Mouse (Mus musculus) c-Kit-positive CD71-positive TER-119-negative erythroid progenitor cells, embryonic 14.5 days (primary cell): ENCODE results near the gene Fastkd5.
"Not testable (repeated sequence)": the region's sequence is repeated elsewhere in the genome, so short reads cannot be mapped to it uniquely, and the experiment has no call there.

Experiments
- DNase-seq: peaks from one replicate; pipeline ENCODE4 v3.0.0-alpha.2; 2013; ENCODE audit warnings: low read depth

Fastkd5 gene

DNA sequence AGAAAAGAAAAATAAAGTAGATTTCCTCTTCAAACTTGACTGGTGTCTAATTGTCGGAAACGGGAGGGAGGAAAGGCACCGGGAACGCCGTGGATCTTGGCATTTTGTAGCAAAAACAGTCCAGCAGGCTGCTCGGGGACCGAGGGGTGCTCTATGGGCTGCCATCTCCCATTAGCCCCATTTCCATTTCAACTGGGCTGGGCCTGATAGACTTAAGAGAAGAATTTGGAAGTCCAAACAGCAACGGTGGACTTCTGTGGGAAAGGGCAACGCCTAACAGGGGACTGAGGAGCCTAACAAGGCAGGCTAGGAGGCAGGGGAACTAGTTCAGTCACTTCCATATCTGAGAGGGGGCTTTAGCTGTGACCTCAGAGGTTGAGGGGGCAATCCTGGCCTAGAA, 52.8 kb downstream of the Fastkd5 start:
- no peak for DNase-seq

DNA sequence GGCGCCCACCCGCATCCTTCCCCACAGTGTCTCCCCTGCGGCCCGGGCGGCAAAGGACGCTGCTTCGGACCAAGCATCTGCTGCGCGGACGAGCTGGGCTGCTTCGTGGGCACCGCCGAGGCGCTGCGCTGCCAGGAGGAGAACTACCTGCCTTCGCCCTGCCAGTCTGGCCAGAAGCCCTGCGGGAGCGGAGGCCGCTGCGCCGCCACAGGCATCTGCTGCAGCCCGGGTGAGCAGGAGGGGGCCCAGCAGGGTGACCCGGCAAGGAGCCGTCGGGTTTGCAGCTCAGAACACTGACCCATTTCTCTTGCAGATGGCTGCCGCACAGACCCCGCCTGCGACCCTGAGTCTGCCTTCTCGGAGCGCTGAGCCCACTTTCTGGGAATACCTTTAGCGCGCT, 53.3 kb downstream of the Fastkd5 start:
- not testable (repeated sequence) for DNase-seq

DNA sequence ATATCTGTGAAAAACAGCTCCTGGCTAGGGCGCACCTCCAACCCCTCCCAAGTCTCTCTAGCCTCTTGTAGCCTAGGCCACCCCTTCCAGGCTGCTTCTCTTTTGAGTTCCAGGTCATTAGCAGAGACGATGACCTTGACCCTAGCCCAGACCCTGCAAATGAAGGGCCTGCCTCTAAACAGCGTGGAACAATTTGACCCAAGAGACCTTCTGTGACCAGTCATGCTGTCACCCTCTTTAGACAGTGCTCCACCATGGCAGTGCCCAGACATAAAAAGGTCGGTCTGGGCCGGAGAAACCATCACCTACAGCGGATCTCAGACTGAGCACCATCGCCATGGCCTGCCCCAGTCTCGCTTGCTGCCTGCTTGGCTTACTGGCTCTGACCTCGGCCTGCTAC, 54.0 kb downstream of the Fastkd5 start, which contains the start of gene Oxt:
Oxt (plus strand) TSS at position 301 of the 400 bp plus-strand sequence.
- DNase-seq = no peak

DNA sequence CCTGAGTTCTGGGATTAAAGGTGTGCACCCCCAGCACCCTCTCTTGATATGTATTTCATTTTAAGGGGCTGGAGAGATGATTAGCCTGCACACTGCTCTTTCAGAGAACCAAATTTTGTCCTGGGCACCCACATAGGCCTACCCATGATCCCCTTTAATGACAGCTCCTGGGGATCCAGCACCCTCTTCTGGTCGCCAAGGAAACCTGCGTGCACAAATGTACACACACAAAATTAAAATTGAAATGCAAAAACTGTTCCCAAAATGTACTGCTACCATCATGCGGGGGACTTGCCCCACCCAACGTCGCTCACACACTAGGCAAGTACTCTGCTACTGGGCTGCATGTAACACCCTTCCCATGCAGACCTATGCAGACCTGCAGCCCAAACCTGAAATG, 54.9 kb downstream of the Fastkd5 start:
- no peak for DNase-seq

DNA sequence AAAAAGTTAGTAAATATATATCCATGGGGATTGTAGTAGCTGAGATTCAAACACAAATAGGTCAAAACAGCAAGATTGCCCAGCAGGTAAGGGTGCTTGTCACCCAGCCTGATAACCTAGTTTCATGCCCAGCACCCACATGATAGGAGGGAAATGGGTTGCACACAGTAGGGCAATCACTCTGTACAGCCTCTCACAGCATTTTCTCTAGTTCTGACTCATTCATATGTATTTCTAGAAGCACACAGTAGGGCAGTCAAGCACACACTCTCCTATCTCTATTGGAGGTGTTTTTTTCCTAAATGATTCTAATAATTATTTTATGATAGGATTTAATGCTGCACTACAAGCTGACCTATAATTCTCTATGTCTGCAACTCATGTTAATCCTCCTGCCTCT, 59.9 kb downstream of the Fastkd5 start:
- no peak for DNase-seq

DNA sequence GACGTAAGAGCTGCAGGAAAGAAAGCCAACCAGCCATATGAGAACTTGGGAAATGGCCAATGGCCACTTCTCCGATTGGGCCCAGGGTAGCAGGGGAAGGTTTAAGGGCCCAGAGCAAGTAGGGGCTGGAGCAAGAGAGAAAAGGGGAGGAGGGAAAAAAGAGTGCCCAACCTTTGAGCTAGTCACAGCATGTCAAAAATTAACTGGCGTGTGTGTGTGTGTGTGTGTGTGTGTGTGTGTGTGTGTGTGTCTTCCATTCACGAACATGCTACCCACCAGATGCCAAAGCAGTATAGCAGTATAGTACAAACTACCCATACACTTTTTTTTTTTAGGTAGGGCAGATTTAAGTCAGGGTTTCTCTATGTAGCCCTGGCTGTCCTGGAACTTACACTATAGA, 60.9 kb downstream of the Fastkd5 start:
- DNase-seq = no peak

DNA sequence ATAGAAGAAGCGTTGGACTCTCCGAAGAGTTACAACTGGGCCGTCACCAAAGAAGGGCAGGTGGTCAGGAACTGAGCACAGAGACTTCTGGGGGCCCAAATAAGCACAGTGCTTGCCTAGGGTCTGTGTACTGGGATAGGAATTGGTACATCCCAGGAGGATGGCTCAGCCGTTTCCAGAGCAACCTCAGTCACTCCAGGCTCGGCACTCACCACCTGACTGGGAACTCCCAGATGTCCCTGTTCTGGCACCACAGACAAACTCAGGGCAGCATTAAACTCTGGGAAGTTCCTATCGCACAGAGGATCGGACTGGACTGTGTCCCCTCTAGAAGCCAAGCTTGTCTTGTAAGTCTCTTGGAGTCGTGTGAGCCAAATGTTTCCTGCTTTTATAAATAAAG, 64.8 kb downstream of the Fastkd5 start:
- DNase-seq = no peak

DNA sequence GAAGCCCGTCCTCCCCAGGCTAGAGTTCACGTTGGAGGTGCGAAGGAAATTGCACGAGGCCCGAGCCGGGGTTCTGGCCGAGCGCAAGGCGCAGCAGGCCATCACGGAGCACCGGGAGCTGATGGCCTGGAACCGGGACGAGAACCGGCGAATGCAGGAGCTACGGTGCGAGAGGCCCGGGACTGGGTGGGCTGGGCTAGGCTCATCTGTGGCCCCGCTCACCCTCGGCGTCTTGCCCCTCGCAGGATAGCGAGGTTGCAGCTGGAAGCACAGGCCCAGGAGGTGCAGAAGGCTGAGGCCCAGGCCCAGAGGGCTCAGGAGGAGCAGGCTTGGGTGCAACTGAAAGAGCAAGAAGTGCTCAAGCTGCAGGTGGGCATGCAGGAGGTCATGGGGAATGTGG, 65.8 kb downstream of the Fastkd5 start:
- no peak for DNase-seq
